Mouse (Mus musculus): ENCODE measurements around the gene Snx29.

GRCm38 (mm10) chr16:11579676-11580098 lies 257.0 kb downstream of the Snx29 start:
- TF ChIP-seq HCFC1 (IDR thresholded peaks at IDR 0.05; ENCODE audit: low read depth, low read length), result no peak
- TF ChIP-seq CTCF (conservative IDR thresholded peaks at IDR 0.05 in 1 of 2, IDR thresholded peaks at IDR 0.05 in 1 of 2; ENCODE audit: low read depth in 2 of 2, low read length in 2 of 2), result peak; percentile 83 to 93
- TF ChIP-seq POLR2A (IDR thresholded peaks at IDR 0.05; ENCODE audit: low read depth, low read length), result no peak
- no peak for TF ChIP-seq JUND (conservative IDR thresholded peaks at IDR 0.05; ENCODE audit: low read depth, low read length)

Data from CH12.LX (cell line).